Mouse (Mus musculus): ENCODE results near the gene B230104I21Rik.

Gene B230104I21Rik

DNA sequence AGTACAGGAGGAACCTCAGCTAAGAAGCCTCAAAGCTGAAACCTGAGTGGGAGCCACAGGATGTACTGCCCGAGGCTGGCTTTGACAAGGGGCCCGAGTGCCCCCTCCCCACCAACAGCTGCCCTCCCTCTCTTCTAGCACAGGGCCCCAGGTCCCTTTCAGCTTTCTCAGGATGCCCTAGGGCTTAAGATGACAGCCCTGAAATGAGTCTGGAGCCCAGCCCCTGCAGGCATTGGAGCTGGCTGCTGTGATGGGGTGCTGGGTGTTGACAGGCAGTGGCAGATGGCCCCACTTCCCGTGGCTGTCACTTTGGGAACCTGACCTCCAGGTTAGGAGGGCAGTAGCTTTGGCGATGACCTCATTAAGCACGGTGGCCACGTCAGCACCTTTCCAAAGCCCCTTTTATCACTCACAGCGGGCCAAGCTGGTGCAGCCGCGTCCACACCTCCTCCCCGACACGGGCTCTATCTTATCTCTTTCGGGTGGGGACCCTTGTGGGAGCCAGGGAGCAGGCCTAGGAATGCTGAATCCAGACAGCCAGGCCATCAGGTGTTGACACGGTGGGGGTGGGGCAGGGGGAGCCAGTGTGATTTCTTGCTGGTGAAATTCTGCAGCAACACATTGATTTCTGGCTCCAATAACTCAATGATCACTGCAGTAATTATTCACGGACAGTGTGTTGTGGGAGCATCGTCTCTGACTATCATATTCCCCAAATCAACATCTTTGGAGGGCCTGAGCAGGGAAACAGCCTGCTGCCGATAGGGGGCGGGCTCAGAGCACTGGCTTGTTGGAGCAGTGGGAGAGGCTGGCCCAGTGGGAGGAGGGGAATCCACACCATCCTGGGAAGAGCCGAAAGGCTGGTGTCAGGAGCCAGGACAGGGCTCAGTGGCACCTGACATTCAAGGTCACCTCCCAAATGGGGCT lies 57.5 kb downstream of the B230104I21Rik start:
- DNase-seq (ENCODE audit: low read depth, low spot score), result peak; percentile 81

DNA sequence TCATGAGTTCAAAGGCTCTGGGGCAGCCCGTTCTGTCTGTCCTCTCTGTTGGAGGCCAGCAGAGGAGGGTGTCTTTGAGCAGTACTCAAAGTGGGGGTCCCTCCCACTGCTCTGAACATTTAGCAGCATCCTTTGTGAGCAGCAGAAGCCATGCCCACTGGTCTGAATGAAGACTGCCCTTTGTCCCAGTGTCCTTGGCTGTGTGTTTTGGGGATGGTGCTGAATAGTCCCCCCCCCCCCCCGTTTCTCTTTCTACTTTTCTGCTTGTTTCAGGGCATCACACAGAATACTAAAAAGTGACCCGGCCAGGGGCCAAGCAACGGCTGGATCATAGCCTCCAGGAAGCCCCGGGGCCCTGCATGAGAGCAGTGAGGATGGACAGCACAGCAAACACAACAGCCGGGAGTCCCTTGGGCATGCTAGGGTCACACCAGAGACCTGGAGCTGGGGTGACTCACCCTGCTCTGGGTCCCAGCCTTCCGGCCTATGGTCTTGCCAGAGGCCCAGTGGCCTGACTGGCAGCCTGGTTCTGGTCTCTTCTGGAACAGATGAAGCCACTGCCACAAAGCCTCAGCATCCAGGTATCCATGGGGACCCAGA lies 58.3 kb downstream of the B230104I21Rik start:
- no peak for DNase-seq (ENCODE audit: low read depth, low spot score)

DNA sequence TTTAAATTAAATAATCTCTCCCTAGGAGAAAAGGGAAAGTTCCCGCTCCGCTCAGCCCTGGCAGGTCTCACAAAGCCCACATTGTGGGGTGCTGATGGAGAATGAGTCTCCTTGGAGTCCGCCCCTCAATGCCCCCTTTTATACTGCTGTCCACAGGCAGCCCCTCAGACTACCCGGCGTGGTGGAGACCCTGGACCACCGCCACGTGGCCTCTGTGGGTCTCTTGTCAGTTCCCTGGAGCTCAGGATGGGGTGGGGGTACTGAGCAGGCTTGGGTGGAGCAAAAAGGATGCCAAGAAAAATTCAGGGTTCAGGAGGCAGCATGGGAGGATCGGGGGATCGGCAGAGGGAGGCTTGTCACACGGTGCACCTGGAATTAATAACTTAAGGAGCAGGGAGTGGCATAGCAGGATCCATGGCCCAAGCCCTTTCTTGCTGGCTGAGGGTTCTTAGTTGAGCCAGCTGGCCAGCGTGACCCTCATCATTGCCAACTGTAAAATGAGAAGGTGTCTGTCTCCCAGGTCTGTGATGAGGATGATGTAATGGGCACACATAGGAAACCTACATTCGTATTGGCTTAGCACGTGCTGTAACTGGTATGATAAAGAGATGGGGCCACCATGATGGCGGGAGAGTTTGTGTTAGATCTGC lies 60.9 kb downstream of the B230104I21Rik start:
- no peak for DNase-seq (ENCODE audit: low read depth, low spot score)

Data from ZHBTc4 (cell line).